Mouse (Mus musculus) frontal cortex, adult 2 months (tissue): ENCODE data around the gene Dnajc28. TPM values are rescaled to one million over a fixed set of nuclear protein-coding genes. Genes with fewer than 3 reads are reported as not detected.

Source experiments
- DNase-seq, 2 experiments: peaks; one replicate each; pipeline ENCODE4 v3.0.0; 2022; ENCODE audit warnings: low spot score in 1 of 2; ENCODE audit errors: extremely low spot score in 1 of 2
- polyA plus RNA-seq: library from polyadenylated mRNA; depleted of rRNA; stranded (reverse); fragments of >200 nt; gene quantifications from 2 replicates; pipeline ENCODE4 v1.2.3, GENCODE M21; 2012; rRNA removed

Dnajc28 gene
- polyA plus RNA-seq, 1 experiment: 6.6 TPM

- DNase-seq: peak in 1 of 2 experiments; percentile 25
These were observed 23.8 kb downstream of the Dnajc28 start for GRCm38 (mm10) chr16:91595076-91595475.

- no peak for DNase-seq
These were observed 25.6 kb downstream of the Dnajc28 start for GRCm38 (mm10) chr16:91593262-91593661.

DNA sequence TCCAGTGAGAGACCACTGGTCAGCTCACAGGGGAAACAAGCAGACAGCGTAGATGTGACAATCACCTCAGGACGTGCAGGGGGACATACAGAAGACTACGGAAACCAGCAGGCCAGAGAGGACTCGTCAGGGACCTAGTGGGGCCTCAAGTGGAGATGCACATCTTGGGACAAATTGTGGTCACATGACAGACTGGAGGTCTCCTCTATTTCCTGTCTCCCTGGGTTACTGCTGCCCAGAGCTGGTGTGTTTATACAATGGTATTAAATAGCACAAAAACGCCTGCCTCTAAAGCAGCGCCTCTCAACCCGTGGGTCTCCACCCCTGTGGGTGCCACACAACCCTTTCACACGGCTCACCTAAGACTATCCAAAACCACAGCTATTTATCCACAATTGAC lies 26.7 kb downstream of the Dnajc28 start:
- DNase-seq: no peak

GRCm38 (mm10) chr16:91588703-91589102 lies 30.1 kb downstream of the Dnajc28 start:
- DNase-seq: no peak

DNA sequence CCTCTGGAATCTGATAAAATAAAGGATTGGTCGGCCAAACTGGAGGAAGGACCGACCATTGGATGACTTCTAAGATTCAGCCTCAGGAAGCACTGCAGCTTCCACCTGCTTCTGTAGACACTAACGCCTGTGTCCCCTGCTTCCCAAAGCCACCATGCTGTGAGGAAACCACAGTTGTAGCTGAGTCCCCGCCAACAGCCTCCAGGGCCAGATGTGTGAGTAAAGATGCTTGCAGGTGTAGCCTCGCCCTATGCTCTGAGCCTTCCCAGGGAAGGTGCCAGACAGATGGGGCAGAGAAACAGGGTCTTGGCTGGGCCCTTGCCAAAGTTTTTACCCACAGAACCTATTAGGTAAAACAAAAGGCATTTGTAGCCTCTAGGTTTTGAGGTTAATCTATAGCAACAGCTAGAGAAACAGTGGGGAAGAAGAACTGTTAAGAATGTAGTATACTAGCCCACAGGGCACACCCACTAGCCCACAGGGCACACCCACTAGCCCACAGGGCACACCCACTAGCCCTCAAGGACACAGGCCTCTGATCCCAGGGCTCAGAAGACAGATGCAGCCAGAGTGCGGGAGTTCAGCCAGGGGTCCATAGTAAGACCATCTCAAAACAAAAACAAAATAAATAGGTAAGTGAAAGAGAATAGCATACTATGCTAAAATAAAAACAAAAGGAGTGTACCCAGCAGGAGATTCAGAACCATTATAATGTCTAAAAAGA lies 30.9 kb downstream of the Dnajc28 start:
- DNase-seq: no peak

DNA sequence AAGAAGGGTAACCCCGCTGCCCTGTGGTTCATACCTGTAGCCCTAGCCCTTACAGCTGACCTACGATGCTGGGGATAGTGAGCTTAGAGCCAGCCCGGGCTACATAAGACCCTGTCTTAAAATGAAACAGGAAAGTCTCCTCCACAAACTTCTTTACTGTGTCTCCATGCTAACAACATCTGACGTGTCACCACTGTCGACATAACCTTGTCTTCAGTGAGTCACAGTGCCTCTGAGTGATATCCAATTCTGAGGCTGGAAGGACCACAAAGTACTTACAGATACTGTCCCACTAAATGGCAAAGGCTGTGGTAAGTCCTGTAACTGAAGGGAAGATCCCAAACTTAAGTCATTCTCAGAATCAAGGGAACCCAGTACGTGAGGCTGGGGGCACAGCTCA lies 32.6 kb downstream of the Dnajc28 start:
- no peak for DNase-seq

GRCm38 (mm10) chr16:91585617-91586016 lies 33.2 kb downstream of the Dnajc28 start:
- DNase-seq: no peak

DNA sequence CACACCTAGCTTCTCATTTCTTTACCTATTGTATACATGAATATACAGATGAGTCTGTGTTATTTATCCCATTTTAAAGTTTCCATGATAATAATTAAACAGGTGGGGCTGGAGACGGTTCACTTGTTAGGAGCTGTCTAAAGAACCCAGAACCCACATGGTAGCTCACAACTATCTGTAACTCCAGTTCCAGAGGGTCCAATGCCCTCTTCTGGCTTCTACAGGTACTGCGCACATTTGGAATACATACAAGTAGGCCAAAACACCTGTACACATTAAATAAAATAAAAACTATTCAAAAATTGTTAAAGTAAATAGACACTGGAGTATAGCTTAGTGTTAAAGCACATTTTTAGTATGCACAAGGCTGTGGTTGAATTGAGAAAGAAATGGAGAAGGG lies 36.5 kb downstream of the Dnajc28 start:
- peak in 1 of 2 experiments; percentile 48 for DNase-seq

GRCm38 (mm10) chr16:91578980-91579720 lies 39.7 kb downstream of the Dnajc28 start:
- peak; percentile 33 to 43 for DNase-seq

DNA sequence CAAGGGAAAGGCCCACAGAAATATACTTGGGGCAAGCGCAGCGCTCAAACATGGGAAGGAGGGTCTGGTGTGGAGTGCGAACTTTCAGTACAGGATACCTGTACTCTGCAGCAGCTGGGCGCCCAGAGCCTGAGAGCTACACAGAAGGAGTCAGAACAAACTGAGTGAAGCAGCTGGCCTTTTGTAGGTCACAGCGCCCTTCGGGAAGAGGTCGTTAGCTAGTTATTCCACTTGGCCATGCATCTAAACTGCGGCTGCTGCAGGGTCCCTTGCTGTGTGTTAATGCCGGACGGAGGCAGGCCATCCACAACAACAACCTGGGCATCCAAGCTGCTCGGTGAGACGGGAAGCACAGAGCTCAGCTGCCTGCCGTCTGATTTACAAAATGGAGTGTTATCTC lies 43.7 kb downstream of the Dnajc28 start:
- no peak for DNase-seq

DNA sequence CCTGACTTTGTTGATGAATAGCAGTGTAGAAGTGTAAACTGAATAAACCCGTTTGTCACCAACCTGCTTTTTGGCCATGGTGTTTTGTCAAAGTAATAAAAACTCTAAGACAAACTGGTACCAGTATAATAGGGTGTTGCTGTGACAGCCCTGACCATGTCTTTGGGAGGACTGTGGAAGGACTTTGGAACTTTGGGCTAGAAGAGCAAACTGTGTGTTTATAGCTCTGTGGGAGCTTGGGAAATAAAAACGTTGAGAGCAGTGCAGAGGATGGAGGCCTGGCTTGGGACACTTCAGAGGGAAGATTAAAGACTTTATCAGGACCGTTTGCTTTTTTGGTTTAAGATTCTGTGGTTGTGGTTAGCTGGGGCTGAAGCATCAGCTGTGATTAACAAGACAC lies 47.7 kb downstream of the Dnajc28 start:
- DNase-seq: no peak

GRCm38 (mm10) chr16:91568960-91569359 lies 49.9 kb downstream of the Dnajc28 start:
- DNase-seq: no peak

- DNase-seq: no peak
These were observed 52.8 kb downstream of the Dnajc28 start for GRCm38 (mm10) chr16:91566002-91566401.

DNA sequence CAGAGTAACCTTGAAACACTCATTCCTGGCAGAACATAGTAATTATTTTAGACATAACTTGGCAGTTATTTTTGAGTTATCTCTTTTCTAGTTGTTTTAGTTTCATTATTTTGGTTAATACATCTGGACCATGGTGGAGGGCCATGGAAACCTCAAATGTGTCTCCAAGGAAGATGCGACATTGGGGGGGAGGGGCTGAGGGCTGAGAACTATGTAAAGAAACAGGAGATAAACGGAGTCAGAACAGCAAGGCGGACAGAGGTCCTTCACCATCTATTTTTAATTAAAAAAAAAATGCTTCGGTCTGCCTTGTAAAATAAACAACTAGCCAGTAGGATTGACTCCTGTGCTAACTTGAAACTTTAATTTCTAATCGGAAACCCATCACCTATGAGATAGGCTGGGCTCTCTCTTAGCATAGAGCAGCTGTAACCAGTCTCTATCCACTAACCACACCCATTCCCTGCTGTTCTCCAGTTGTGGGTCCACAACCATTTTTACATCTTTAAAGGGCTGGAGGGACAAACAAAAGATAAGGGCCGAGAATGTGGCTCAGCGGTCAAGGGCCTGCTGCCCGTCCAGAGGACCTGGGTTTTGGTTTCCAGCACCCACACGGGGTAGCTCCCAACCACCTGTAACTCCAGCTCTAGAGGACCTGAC lies 53.4 kb downstream of the Dnajc28 start:
- no peak for DNase-seq

- DNase-seq: no peak
These were observed 54.1 kb downstream of the Dnajc28 start for GRCm38 (mm10) chr16:91564580-91565291.

Other genes starting within 250 kb of the Dnajc28 start
- 33.8 and 36.4 TPM in 2 replicates for gene Ifnar2, start 246.2 kb downstream of the Dnajc28 start, polyA plus RNA-seq
- gene Gm21970, start 227.3 kb downstream of the Dnajc28 start, polyA plus RNA-seq: not detected in 2 replicates
- gene Il10rb, start 212.9 kb downstream of the Dnajc28 start, polyA plus RNA-seq: 11.1 and 14.8 TPM in 2 replicates
- 34.4 and 37.8 TPM in 2 replicates for gene Ifnar1, start 133.8 kb downstream of the Dnajc28 start, polyA plus RNA-seq
- 18.0 and 27.4 TPM in 2 replicates for gene Ifngr2, start 72.0 kb downstream of the Dnajc28 start, polyA plus RNA-seq
- gene Tmem50b, start 21.2 kb downstream of the Dnajc28 start, polyA plus RNA-seq: 92.5 and 96.4 TPM in 2 replicates
- gene Gart, start 27.9 kb upstream of the Dnajc28 start, polyA plus RNA-seq: 32.0 and 35.5 TPM in 2 replicates
- 367 and 426 TPM in 2 replicates for gene Son, start 28.5 kb upstream of the Dnajc28 start, polyA plus RNA-seq
- 28.6 and 30.5 TPM in 2 replicates for gene Donson, start 69.7 kb upstream of the Dnajc28 start, polyA plus RNA-seq
- gene Cryzl1, start 109.9 kb upstream of the Dnajc28 start, polyA plus RNA-seq: 107 and 121 TPM in 2 replicates
- 76.0 and 78.5 TPM in 2 replicates for gene Itsn1, start 110.3 kb upstream of the Dnajc28 start, polyA plus RNA-seq